Mouse (Mus musculus): ENCODE measurements at regions not wholly inside any gene's neighbourhood (a gene's known extent, or its start where the extent isn't known, plus 50 kb on each side); places are given as distances from the start of the nearest gene placed in this dataset.

DNA sequence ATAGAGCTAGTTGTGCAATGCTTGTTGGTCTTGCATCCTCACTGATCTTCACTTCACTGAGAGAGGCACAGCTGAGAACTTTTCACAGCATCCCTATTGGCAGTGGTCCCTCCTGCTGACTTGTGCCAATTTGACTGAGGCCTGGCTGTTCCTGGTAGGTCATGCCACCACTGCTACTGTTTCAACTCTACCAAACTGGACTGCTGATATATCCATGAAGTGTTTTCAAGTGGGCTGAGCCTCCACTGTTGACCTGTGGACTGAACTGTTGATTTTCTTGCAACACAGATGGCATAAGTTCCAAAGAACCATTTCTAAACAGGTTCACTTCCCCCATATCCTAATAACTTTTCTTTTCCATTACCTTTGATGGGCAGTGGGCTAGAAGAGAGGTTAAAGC, 83.3 kb upstream of the Rnf32 start:
- TF ChIP-seq CTCF (IDR thresholded peaks at IDR 0.05; ENCODE audit: low read depth) (no peak), EP300 (IDR thresholded peaks at IDR 0.05; ENCODE audit: low read depth) (no peak)

Measured in heart, postnatal 0 days (tissue).